Mouse (Mus musculus): Measurements from ENCODE around the gene Cks2. TPM values are rescaled to one million over a fixed set of nuclear protein-coding genes. Genes with fewer than 3 reads are reported as not detected.

Cks2 gene
- polyA plus RNA-seq, 1 experiment from 2014 or later: 134 TPM

DNA sequence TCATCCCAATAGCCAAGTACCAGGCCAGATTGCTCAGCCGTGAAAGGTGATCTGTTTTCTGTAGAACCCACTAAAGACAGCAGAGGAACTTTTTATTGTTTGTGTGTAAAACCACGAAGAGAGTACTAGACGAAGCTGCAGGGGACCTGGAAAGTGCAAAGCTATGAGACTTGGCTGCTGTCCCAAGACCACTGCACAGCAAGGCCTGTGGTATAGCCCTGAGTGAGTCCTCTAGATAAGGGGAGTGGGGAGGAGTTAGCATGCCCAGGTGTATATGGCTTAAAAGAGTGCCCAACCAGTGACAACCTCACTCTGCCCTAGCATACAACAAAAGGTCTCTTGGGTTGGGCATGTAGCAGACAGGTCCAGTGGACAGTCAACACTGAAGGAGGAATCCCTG lies 43.7 kb downstream of the Cks2 start:
- no peaks in the 10 kb centered on the region for H3K27me3 ChIP-seq
- H3K4me1 ChIP-seq (replicated peaks): no peaks in the 10 kb centered on the region
- peaks cover 58% of the 10 kb centered on the region for H3K36me3 ChIP-seq
- H3K27ac ChIP-seq: no peak overlapping the region
- no peak overlapping the region for H3K4me2 ChIP-seq (replicated peaks)
- ATAC-seq: no peak
- H3K9ac ChIP-seq (replicated peaks): no peak overlapping the region
- H3K9me3 ChIP-seq: no peaks in the 10 kb centered on the region
- no peak overlapping the region for H3K4me3 ChIP-seq (replicated peaks)
- WGBS: 50% methylated on average over 3 of the region's 3 CpGs

DNA sequence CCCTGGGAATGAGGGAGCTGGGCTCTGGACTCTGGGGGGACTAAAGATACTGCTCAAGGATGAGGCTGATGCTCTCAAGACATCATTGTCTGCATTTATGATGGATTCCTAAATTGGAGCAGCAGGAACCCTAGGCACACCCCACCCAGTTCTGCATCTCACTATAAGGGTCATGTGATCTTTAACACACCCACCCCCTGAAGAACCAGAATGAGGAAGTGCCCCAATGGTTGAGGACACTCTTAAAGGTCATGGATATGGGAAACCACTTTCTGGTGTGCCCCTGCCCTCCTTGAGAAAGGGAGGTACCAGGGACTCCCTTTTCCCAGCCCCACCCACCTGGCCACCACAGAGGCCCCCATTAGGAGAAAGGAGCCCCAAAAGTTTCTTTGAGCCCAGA lies 51.4 kb downstream of the Cks2 start:
- no peaks in the 10 kb centered on the region for H3K27me3 ChIP-seq
- H3K36me3 ChIP-seq: peaks cover 4% of the 10 kb centered on the region
- no peak for ATAC-seq
- no peak overlapping the region for H3K4me2 ChIP-seq (replicated peaks)
- H3K9ac ChIP-seq (replicated peaks): no peak overlapping the region
- H3K4me3 ChIP-seq (replicated peaks): no peak overlapping the region
- no peaks in the 10 kb centered on the region for H3K4me1 ChIP-seq (replicated peaks)
- H3K27ac ChIP-seq: no peak overlapping the region
- H3K9me3 ChIP-seq: no peaks in the 10 kb centered on the region

DNA sequence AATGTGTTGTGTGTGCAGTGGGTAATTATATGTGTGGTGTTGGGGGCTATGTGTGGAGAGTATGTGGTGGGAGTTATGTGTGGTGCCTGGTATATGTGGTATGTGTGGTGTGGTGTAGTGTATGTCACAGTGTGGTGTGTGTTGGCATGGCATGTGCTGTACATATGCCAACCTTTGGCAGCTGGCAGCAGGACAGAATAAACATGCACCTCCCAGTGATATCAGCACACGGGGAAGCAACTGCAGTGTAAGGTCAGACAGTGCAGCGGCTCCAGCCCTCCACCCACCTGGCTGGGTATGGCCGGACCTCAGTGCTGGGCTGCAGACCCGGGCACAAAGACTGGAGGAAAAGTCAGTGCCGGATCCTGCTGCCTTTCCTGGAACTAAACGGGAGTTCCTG lies 52.4 kb downstream of the Cks2 start:
- Histone ChIP-seq H3K27me3 (no peaks in the 10 kb centered on the region), H3K9ac (replicated peaks) (no peak overlapping the region), H3K4me3 (replicated peaks) (no peak overlapping the region), H3K9me3 (no peaks in the 10 kb centered on the region), H3K36me3 (peaks cover 5% of the 10 kb centered on the region), H3K27ac (no peak overlapping the region), H3K4me1 (replicated peaks) (no peaks in the 10 kb centered on the region), H3K4me2 (replicated peaks) (no peak overlapping the region)
- peak; percentile 50; the same call in 1 of the 2 replicates for ATAC-seq
- 88% methylated on average over 6 of the region's 6 CpGs for WGBS

DNA sequence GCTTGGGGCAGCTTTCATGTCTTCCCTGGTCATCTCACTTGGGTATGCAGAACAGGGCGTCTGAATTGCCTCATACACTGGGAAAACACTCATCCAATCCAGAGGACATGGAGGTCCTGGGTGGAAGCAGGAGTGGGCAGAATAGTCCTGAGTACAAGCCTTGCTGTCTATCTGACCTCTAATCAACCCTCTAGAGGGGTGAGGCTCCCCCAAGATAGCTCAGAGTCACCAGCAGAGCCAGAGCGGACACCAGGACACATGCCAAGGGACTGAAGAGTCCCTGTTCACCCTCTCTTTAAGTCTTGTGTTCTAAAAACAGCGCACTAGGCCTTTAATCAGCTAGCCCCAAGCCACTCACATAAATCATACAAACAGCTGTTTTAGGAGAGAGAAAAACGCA lies 52.9 kb downstream of the Cks2 start:
- no peak overlapping the region for H3K9ac ChIP-seq (replicated peaks)
- no peaks in the 10 kb centered on the region for H3K27me3 ChIP-seq
- no peak overlapping the region for H3K4me2 ChIP-seq (replicated peaks)
- 85% methylated on average over 4 of the region's 4 CpGs for WGBS
- H3K9me3 ChIP-seq: no peaks in the 10 kb centered on the region
- peaks cover 8% of the 10 kb centered on the region for H3K36me3 ChIP-seq
- no peaks in the 10 kb centered on the region for H3K4me1 ChIP-seq (replicated peaks)
- no peak overlapping the region for H3K27ac ChIP-seq
- H3K4me3 ChIP-seq (replicated peaks): no peak overlapping the region
- no peak for ATAC-seq

DNA sequence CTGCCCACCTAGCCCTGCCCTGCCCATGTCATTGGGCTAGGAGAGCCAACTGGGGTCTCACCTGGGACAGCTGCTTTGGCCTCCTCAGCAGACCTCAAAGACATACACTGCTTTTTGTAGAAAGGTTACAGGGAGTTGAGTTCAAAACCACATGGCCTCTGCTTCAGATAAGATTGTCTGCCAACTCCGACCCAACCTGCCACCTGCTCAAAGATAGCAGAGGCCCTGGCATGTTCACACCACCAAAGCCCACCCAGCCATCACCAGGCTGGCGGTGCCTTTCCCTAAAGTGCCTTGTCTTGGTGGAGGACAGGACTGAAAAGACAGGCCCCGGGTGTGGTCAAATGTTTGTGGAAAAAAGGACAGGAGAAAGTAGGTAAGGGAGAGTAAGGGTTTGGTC lies 53.3 kb downstream of the Cks2 start:
- Histone ChIP-seq H3K4me2 (replicated peaks) (no peak overlapping the region), H3K9ac (replicated peaks) (no peak overlapping the region), H3K4me1 (replicated peaks) (no peaks in the 10 kb centered on the region), H3K9me3 (no peaks in the 10 kb centered on the region), H3K27me3 (no peaks in the 10 kb centered on the region), H3K36me3 (peaks cover 9% of the 10 kb centered on the region), H3K27ac (no peak overlapping the region), H3K4me3 (replicated peaks) (no peak overlapping the region)
- 92% methylated on average over 3 of the region's 3 CpGs for WGBS
- ATAC-seq: no peak

Other genes starting within 250 kb of the Cks2 start
- gene S1pr3, start 236.6 kb upstream of the Cks2 start, polyA plus RNA-seq (2015; fragmentation: Nextera tagmentation; extraction: Ambion mirVana): 10.2 and 10.4 TPM in 2 replicates
- gene Shc3, start 75.8 kb upstream of the Cks2 start, polyA plus RNA-seq (2015; fragmentation: Nextera tagmentation; extraction: Ambion mirVana): 3.2 and 4.1 TPM in 2 replicates
- 35.3 and 41.1 TPM in 2 replicates for gene Secisbp2, start 6.5 kb downstream of the Cks2 start, polyA plus RNA-seq (2015; fragmentation: Nextera tagmentation; extraction: Ambion mirVana)
- gene Sema4d, start 148.5 kb downstream of the Cks2 start, polyA plus RNA-seq (2015; fragmentation: Nextera tagmentation; extraction: Ambion mirVana): 7.1 and 7.8 TPM in 2 replicates
- 203 and 222 TPM in 2 replicates for gene Gadd45g, start 201.4 kb downstream of the Cks2 start, polyA plus RNA-seq (2015; fragmentation: Nextera tagmentation; extraction: Ambion mirVana)